In the genomic region with DNA sequence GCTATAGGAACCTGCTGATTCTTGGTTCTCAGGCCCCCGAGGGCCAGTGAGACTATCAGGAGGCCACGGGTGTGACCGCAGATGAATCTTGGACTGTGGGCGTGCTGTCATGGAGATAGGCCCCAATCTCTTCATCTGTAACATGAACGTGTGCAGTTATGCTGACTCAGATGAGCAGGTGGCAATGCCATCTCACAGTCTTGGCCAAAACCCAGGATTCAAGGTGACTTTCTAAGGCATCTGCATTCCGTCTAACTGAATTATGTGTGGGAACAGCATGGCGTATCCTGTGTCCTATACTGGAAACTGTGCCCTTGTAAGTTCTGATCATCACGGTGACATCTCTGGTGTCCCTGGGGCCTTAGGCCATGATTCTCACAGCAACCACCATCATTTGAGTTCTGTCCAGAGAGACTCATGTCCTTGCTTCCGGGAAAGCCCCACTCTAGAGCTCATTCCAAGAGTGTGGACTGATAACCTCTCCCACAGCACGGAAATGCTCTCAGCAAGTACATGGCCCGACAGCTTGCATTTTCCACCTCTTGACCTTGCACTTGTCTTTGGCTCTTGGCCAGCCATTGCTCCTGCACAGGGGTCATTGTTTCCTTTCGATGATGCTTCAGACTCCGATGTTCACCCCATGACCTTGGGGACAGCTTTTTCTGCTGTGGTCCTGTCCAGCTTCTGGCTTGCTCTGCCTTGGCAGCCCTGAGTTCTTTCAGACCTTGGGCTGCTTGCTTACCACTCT, we compare ENCODE assay signal across 22 mouse cellular contexts. TPM values are rescaled to one million over a fixed set of nuclear protein-coding genes. Genes with fewer than 3 reads are reported as not detected.
A peak's percentile ranks its signal among the peaks of the same experiment; 100 is the strongest.
DNase-seq lines count a peak whose midpoint lies in the region; ATAC-seq and TF ChIP-seq lines count a peak whose summit lies in the region.
"Had no signal": no experiment of that assay in that cellular context is flagged by ENCODE, and none has a peak within 500 bp of the region (broad histone marks: within the 10 kb centered on the region; RNA-seq: fewer than 3 reads in every experiment).

No protein-coding gene starts in this region.

- no peak overlapping the region for H3K4me3 ChIP-seq in kidney, adult 2 months (ENCODE audit: insufficient read depth, low read depth, low read length)
- H3K4me3 ChIP-seq in kidney, embryonic 15.5 days (replicated peaks) = no peak overlapping the region
- no peak overlapping the region for H3K4me3 ChIP-seq in small intestine, adult 2 months (ENCODE audit: low read depth, low read length)
- H3K4me3 ChIP-seq: hindbrain, embryonic 12.5 days; left cerebral cortex, adult 2 months; limb, embryonic 15.5 days; midbrain, embryonic 12.5 days had no signal

- no peak for ATAC-seq in kidney, embryonic 15.5 days (replicated peaks; ENCODE audit: low FRiP score)
- ATAC-seq: forebrain, embryonic 14.5 days; inflammation-experienced regulatory T-cells, adult 6 months had no signal

- H3K27ac ChIP-seq in kidney, adult 2 months (ENCODE audit: insufficient read depth, low read depth, low read length) = no peak overlapping the region
- H3K27ac ChIP-seq in kidney, embryonic 15.5 days = no peak overlapping the region
- H3K27ac ChIP-seq in small intestine, adult 2 months (ENCODE audit: insufficient read depth, low read depth, low read length) = peak overlapping the region; percentile 67
- H3K27ac ChIP-seq: hindbrain, embryonic 12.5 days; left cerebral cortex, adult 2 months; limb, embryonic 15.5 days; liver, embryonic 14.5 days; midbrain, embryonic 12.5 days; stomach, postnatal 0 days had no signal

- no peaks in the 10 kb centered on the region for H3K9me3 ChIP-seq in kidney, embryonic 15.5 days (replicated peaks)
- H3K9me3 ChIP-seq: hindbrain, embryonic 12.5 days; limb, embryonic 15.5 days; midbrain, embryonic 12.5 days had no signal

- no peak overlapping the region for H3K9ac ChIP-seq in kidney, embryonic 15.5 days
- H3K9ac ChIP-seq: hindbrain, embryonic 12.5 days; limb, embryonic 15.5 days; liver, embryonic 14.5 days; lung, embryonic 14.5 days; midbrain, embryonic 12.5 days had no signal

- WGBS in kidney, adult 2 months = 75% methylated on average over 13 of the region's 13 CpGs
- 88% methylated on average over 13 of the region's 13 CpGs for WGBS in kidney, embryonic 15.5 days
- WGBS in small intestine, adult 2 months = 68% methylated on average over 13 of the region's 13 CpGs

- TF ChIP-seq CTCF in kidney, adult 2 months (conservative IDR thresholded peaks at IDR 0.05; ENCODE audit: insufficient read depth, insufficient read length, low read depth, low read length) = no peak
- TF ChIP-seq CTCF in small intestine, adult 2 months (IDR thresholded peaks at IDR 0.05; ENCODE audit: extremely low read depth, insufficient read length, insufficient replicate concordance, low read depth, low read length) = no peak

- no peaks in the 10 kb centered on the region for H3K27me3 ChIP-seq in kidney, adult 2 months (replicated peaks; ENCODE audit: control insufficient read depth, insufficient read depth, low read length)
- no peaks in the 10 kb centered on the region for H3K27me3 ChIP-seq in kidney, embryonic 15.5 days
- no peaks in the 10 kb centered on the region for H3K27me3 ChIP-seq in small intestine, adult 2 months (ENCODE audit: control insufficient read depth, insufficient read depth, low read length)
- H3K27me3 ChIP-seq: hindbrain, embryonic 12.5 days; limb, embryonic 15.5 days; midbrain, embryonic 12.5 days had no signal

- H3K36me3 ChIP-seq in kidney, adult 2 months (ENCODE audit: control insufficient read depth, insufficient read depth, low read length) = no peaks in the 10 kb centered on the region
- peaks cover 82% of the 10 kb centered on the region for H3K36me3 ChIP-seq in kidney, embryonic 15.5 days
- peaks cover 16% of the 10 kb centered on the region for H3K36me3 ChIP-seq in small intestine, adult 2 months (ENCODE audit: control insufficient read depth, insufficient read depth, low read length)

- no peaks in the 10 kb centered on the region for H3K4me1 ChIP-seq in kidney, adult 2 months (ENCODE audit: control insufficient read depth, insufficient read depth, low read length)
- H3K4me1 ChIP-seq in kidney, embryonic 15.5 days = peaks cover 6% of the 10 kb centered on the region
- peaks cover 23% of the 10 kb centered on the region; the same call in 1 of the 2 replicates for H3K4me1 ChIP-seq in small intestine, adult 2 months (ENCODE audit: control insufficient read depth, insufficient read depth, insufficient read length, low read length)
- H3K4me1 ChIP-seq: hindbrain, embryonic 12.5 days; midbrain, embryonic 12.5 days had no signal

- no peak overlapping the region for H3K4me2 ChIP-seq in kidney, embryonic 15.5 days
- H3K4me2 ChIP-seq: hindbrain, embryonic 12.5 days; limb, embryonic 15.5 days; lung, embryonic 14.5 days; midbrain, embryonic 12.5 days had no signal

- DNase-seq in heart, adult 18-20 months = peak; percentile 35 to 38
- DNase-seq in heart, adult 8-10 months (ENCODE audit: low spot score) = no peak
- DNase-seq in kidney, adult 2 months = peak; percentile 49
- DNase-seq in R1 (ENCODE audit: low read depth, low spot score) = peak; percentile 62
- DNase-seq in urinary bladder, postnatal 25 days (ENCODE audit: low spot score) = no peak
- DNase-seq: B cell, adult 2 months; cerebellum, adult 8-10 months; gastrocnemius, postnatal 14 days; left cerebral cortex, postnatal 4 days; lung, embryonic 14.5 days; thymus, adult 2 months had no signal

- no peak for TF ChIP-seq POLR2A in kidney, adult 2 months (IDR thresholded peaks at IDR 0.05; ENCODE audit: low read depth, low read length)
- no peak for TF ChIP-seq POLR2A in small intestine, adult 2 months (IDR thresholded peaks at IDR 0.05; ENCODE audit: low read depth, low read length)

RNA-seq across cellular contexts. Expression of gene Fbln1, which starts 38.8 kb away (rescaled TPM):
- total RNA-seq in heart, adult 18-20 months (2021) = 10 to 100 TPM; 54.5 to 74.1 TPM
- total RNA-seq in heart, adult 8-10 months (2022) = 10 to 100 TPM; 52.9 to 86.6 (median 70.1) TPM
- polyA plus RNA-seq in kidney, adult 2 months (2012; rRNA removed) = 16.9 and 29.5 TPM in 2 replicates
- polyA plus RNA-seq in kidney, embryonic 15.5 days (2015; fragmentation: Nextera tagmentation; extraction: Ambion mirVana) = 170 and 206 TPM in 2 replicates
- 139 and 456 TPM in 2 replicates for polyA plus RNA-seq in small intestine, adult 2 months (2012; rRNA removed)
- total RNA-seq: MEL had no signal
- polyA plus RNA-seq: inflammation-experienced regulatory T-cells, adult 6 months had no signal

Comparison
In these comparisons a context has a peak if more than half of its experiments do, and no peak if none do; other contexts are left out.
1. DNase-seq: peak in heart, adult 18-20 months (2 of 2), kidney, adult 2 months (single experiment) and R1 (single experiment); none in heart, adult 8-10 months (single experiment) and urinary bladder, postnatal 25 days (single experiment).